Mouse (Mus musculus) heart, postnatal 10 days (tissue): Measurements from ENCODE around the gene Zbtb24. TPM values are rescaled to one million over a fixed set of nuclear protein-coding genes. Genes with fewer than 3 reads are reported as not detected.

Experiments
- DNase-seq, 2 experiments: peaks; one replicate each; pipeline ENCODE4 v3.0.0; 2021
- intact Hi-C: fragments of 180-260 bp; cut with DNase I; formaldehyde crosslinking; loops from one replicate; pipeline ENCODE4 v1.15.1; 2025
- total RNA-seq, 2 experiments: library from RNA; stranded (reverse); gene quantifications; 2 replicates each; pipeline ENCODE4 v1.2.3; 2021

Zbtb24 gene
- total RNA-seq, 2 experiments from 2014 or later = 9.7 to 12.3 TPM

- intact Hi-C loops = no loop called here
- no peak for DNase-seq
Measured at GRCm38 (mm10) chr10:41461057-41461722, 11.0 kb downstream of the Zbtb24 start.

- intact Hi-C loops = no loop called here
- DNase-seq = no peak
Measured at GRCm38 (mm10) chr10:41464401-41464955, 14.3 kb downstream of the Zbtb24 start.

- intact Hi-C loops = no loop called here
- DNase-seq = no peak
Measured at GRCm38 (mm10) chr10:41467325-41467724, 17.1 kb downstream of the Zbtb24 start.

DNA sequence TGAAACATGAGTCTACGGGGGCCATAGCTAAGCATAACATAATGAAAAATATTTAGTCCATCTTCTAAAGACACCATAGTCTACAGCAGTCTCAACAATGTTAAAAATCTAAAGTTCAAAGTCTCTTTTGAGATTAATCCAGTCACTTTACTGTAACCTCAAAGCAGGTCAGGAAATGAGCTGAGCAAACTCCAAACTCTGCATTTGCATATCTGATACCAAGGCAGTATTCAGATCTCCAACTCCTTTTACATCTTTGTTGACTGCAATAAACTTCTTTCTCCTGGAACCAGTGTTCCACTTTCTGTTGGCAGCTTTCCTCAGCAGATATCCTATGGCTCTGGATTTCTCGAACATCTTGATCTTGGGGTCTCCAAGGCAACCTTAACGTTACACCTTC is 20.5 kb downstream of the Zbtb24 start:
- DNase-seq = no peak
- intact Hi-C loops = no loop called here

- intact Hi-C loops = no loop called here
Measured at GRCm38 (mm10) chr10:41472534-41472933, 22.4 kb downstream of the Zbtb24 start.

GRCm38 (mm10) chr10:41472962-41473481 is 22.8 kb downstream of the Zbtb24 start:
- intact Hi-C loops = no loop called here
- DNase-seq = no peak

More at GRCm38 (mm10) chr10:41472534-41472933, 22.4 kb downstream of the Zbtb24 start:
- no peak for DNase-seq

DNA sequence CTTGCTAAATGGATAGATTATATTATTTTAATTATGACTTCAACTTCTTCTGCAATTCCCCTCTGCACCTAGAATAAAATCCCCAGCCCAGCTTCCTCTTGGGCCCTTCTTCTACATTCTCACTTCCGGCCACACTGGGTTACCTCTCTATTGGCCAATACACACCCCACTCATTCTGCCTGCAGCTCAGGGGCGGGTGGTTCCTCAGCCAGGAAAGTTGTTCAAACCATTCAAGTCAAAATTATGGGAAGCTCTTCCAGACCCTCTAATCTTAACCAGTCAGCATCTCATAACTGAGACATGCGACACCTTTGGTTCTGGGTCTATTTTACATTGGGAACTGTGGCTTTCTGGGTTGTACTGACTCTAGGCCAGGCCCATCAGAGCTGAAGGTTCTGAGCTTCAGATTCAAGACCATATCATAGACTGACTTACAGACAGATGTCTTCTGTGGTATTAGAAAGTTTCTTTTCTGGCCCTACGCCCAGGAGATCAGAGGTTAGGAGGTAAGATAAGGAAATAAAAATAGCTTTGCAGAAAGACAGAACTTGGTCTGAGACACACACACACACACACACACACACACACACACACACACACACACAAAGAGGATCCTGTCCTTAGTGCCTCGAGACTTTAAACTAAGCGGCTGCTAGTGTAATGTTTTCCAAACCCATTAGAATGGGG is 23.7 kb downstream of the Zbtb24 start:
- peak; percentile 87 to 88 for DNase-seq
- intact Hi-C loops = no loop called here

GRCm38 (mm10) chr10:41474981-41475391 is 24.8 kb downstream of the Zbtb24 start:
- intact Hi-C loops = no loop called here
- peak; percentile 71 to 74 for DNase-seq

DNA sequence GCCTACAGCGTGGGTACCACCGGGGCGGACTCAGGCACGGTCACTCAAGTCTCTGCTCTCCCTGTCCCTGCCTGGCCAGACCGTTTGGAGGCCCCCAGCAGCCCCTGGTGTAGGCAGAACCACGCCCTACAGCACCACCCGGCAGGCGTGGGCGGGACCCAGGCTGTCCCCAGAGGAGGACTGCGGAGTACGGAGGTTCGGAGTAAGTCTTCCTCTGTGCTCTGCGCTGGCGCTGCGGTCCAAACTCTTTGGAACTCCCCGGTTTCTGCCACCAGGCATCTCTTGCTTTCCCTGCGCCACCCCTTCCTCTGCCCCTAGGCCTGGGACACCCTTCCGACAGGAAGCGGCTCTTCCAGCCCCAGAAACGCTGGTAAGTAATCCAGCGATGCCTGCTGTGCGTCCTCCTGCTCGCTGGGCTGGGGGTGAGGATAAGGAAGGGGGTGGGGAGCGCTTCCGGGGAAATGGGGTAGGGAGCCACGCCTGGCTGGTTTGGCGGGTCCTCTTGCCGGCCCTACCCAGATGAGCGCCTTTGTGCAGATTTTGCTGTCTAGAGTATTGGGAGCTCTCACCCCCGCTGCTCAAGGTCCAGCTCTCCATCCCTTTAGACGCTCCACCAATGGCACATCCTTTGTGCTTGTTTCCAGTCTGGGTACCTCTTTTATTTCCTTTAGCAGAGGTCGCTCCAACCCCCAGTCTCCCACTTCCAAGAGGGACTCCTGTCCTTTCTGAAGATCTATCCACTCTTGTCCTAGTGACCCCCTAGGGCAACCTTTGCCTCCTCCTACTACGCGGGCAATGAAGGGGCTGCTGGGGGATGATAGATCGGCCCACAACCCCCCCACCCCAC is 26.2 kb downstream of the Zbtb24 start, which contains the start of gene Mical1:
TSS of gene Mical1 (plus strand) at position 144 of the 847 bp plus-strand sequence.
- peak; percentile 82 for DNase-seq
- intact Hi-C loops = no loop called here

DNA sequence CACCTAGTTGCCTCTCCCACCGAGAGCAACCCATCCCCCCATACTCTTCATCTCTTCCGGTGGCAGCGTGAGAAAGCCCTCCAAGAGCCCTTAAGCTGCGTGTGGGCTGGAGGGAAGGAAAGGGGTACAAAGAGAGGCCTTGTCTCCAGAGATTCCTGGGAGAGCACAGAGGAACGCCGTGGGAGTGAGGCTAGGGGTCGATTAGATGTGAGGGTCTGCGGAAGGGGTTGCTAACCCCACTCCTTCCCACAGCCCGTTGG is 26.8 kb downstream of the Zbtb24 start:
- intact Hi-C loops = no loop called here
- DNase-seq = no peak

- peak; percentile 82 to 84 for DNase-seq
- intact Hi-C loops = no loop called here
Measured at GRCm38 (mm10) chr10:41477278-41478181, 27.3 kb downstream of the Zbtb24 start.

DNA sequence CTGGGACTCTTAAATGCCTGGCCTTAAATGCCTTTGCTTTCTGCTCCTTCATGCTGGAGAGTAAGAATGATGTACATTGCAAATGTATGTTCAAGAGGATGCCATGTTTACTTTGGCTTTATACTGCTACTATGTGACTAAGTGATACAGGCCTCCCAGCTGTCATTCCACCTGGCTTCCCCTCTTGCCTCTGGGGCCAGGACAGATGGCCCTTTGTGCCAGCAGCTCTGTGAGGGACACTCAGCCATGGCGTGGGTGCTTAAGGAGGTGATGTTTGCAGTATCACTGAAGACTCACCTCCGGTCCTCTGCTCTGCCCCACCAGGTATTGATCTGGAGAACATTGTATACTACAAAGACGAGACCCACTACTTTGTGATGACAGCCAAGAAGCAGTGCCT is 29.8 kb downstream of the Zbtb24 start:
- no peak for DNase-seq
- intact Hi-C loops = no loop called here

- peak in 1 of 2 experiments; percentile 25 for DNase-seq
- intact Hi-C loops = no loop called here
Measured at GRCm38 (mm10) chr10:41480938-41481880, 31.0 kb downstream of the Zbtb24 start.

GRCm38 (mm10) chr10:41482446-41482845 is 32.3 kb downstream of the Zbtb24 start:
- DNase-seq = no peak
- intact Hi-C loops = no loop called here

GRCm38 (mm10) chr10:41485778-41486177 is 35.6 kb downstream of the Zbtb24 start:
- DNase-seq = no peak
- intact Hi-C loops = no loop called here

DNA sequence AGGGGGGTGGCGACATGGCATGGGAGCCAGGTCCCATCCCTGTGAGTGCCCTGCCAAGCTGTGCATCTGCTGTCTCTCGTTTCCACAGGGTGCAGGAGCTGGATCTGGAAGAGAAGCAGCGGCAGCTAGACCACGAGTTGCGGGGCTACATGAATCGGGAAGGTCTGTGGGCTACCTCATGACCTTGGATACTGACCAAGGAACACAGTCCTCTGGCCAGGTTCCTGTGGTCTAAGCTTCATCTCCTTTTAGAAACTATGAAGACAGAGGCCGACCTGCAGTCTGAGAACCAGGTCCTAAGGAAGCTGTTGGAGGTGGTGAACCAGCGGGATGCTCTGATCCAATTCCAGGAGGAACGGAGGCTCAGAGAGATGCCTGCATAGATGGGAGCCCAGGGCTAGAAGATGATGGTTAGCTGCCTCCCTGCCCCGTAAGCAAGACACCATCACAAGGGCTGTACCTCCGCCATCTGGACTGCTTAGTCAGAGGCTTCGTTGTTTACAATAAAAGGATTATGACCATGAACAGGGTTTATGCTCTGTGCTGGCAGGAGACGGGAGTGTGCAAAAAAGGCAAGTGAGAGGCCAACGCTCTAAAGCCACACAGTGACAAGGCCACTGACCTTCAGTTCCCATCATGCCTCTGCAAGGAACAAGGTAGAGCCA is 36.5 kb downstream of the Zbtb24 start:
- intact Hi-C loops = no loop called here
- DNase-seq = no peak

- intact Hi-C loops = no loop called here
- no peak for DNase-seq
Measured at GRCm38 (mm10) chr10:41488877-41489276, 38.7 kb downstream of the Zbtb24 start.

DNA sequence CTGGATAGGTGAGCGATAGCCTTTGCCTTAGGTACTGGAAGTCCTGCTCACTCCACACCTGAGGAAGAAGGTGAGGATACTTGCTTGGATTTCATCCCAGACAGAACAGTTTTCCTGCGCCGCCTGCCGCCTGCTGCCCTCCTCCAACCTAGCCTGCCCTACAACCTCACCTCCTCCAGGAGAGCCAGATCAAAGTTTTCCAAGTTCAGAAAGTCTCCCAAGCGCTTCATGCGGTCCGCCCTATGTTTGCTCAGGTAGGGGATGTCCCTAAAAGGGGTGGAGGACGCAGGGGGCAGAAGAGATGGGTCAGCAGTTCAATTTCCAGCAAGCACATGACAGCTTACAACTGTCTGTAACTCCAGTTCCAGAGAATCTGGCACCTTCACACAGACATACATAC is 39.1 kb downstream of the Zbtb24 start:
- intact Hi-C loops = no loop called here

More for the DNA sequence above, 39.1 kb downstream of the Zbtb24 start:
- DNase-seq = peak; percentile 26 to 31
